Mouse (Mus musculus) liver, embryonic 14.5 days (tissue): ENCODE results near the gene 4933434E20Rik. TPM values are rescaled to one million over a fixed set of nuclear protein-coding genes. Genes with fewer than 3 reads are reported as not detected.

Experiments
- ATAC-seq: fragments of 200-750 bp; cut with Nextera tagmentation; 2 replicates; pipeline ENCODE4 v1.8.0; 2017; ENCODE audit warnings: moderate number of reproducible peaks, mild to moderate bottlenecking, moderate library complexity; ENCODE audit not compliant: insufficient read depth
- DNase-seq, 3 experiments: peaks; one replicate each; pipeline ENCODE4 v3.0.0-alpha.2; 2012 to 2013; ENCODE audit warnings: low read depth in 3 of 3, low spot score in 3 of 3
- H3K27ac ChIP-seq: fragments of 300-500 bp; sonication (generic); 2 replicates; pipeline ENCODE4 v1.5.1; 2014; ENCODE audit warnings: moderate library complexity, mild to moderate bottlenecking, control low read depth, inconsistent platforms
- H3K27me3 ChIP-seq: fragments of 300-500 bp; sonication (generic); 2 replicates; pipeline ENCODE4 v1.6.1; 2014; ENCODE audit warnings: mild to moderate bottlenecking, low read length, moderate library complexity; ENCODE audit not compliant: control insufficient read depth, insufficient read depth
- H3K36me3 ChIP-seq: fragments of 300-500 bp; sonication (generic); replicated peaks from 2 replicates; pipeline ENCODE4 v1.6.1; 2014; ENCODE audit warnings: low read depth; ENCODE audit not compliant: control insufficient read depth, insufficient read depth
- H3K4me1 ChIP-seq, 2 experiments: fragments of 200-500 bp in 1 of 2; fragments of 300-500 bp in 1 of 2; sonication (generic) in 1 of 2; replicated peaks; 2 replicates each; pipeline ENCODE4 v1.6.1; 2012 to 2014; ENCODE audit warnings: antibody characterized with exemption in 1 of 2, inconsistent platforms in 1 of 2, low read length in 1 of 2; ENCODE audit not compliant: control insufficient read depth in 2 of 2, insufficient read depth in 2 of 2
- H3K4me2 ChIP-seq: fragments of 300-500 bp; sonication (generic); 2 replicates; pipeline ENCODE4 v1.6.1; 2014; ENCODE audit warnings: low read depth, mild to moderate bottlenecking, control low read depth, moderate library complexity
- H3K4me3 ChIP-seq, 2 experiments: fragments of 200-500 bp in 1 of 2; fragments of 300-500 bp in 1 of 2; sonication (generic) in 1 of 2; 2 replicates each; pipeline ENCODE4 v1.5.1; 2012 to 2014; ENCODE audit warnings: low read depth in 2 of 2, low read length in 2 of 2, mild to moderate bottlenecking in 2 of 2, control low read depth in 1 of 2, inconsistent platforms in 1 of 2, moderate library complexity in 1 of 2; ENCODE audit not compliant: insufficient read depth in 1 of 2
- H3K9ac ChIP-seq: fragments of 300-500 bp; sonication (generic); replicated peaks from 2 replicates; pipeline ENCODE4 v1.6.1; 2014; ENCODE audit warnings: mild to moderate bottlenecking, control low read depth, moderate library complexity
- H3K9me3 ChIP-seq: fragments of 300-500 bp; sonication (generic); 2 replicates; pipeline ENCODE4 v1.6.1; 2016; ENCODE audit warnings: low read length, mixed read lengths; ENCODE audit not compliant: control insufficient read depth
- CTCF ChIP-seq: IDR thresholded peaks from 2 replicates; pipeline ENCODE4 v1.5.1; 2016; ENCODE audit warnings: antibody characterized with exemption, low read depth, control low read depth
- EP300 ChIP-seq: IDR thresholded peaks from 2 replicates; pipeline ENCODE4 v1.6.1; 2016; ENCODE audit warnings: antibody characterized with exemption, low read depth
- WGBS: fragments of 180-500 bp; shearing (Covaris S2); extraction: QIAGEN DNeasy Blood & Tissue Kit; methylation state at CpG from one replicate; pipeline ENCODE4 v1.1.7; 2014; ENCODE audit not compliant: insufficient replicate concordance; 5-methylcytosine and 5-hydroxymethylcytosine counted together
- polyA plus RNA-seq, 2 experiments: library from polyadenylated mRNA; depleted of rRNA in 1 of 2; stranded (reverse) in 1 of 2; unstranded in 1 of 2; fragments of >200 nt; fragmentation: Nextera tagmentation in 1 of 2; extraction: Ambion mirVana in 1 of 2; gene quantifications; 2 replicates each; pipeline versions ENCODE4 v1.2.1 to v1.2.3; 2012 to 2014

The 4933434E20Rik gene
- polyA plus RNA-seq, 2 experiments = 19.1 to 83.8 TPM

GRCm38 (mm10) chr3:90097928-90098327, 46.5 kb downstream of the 4933434E20Rik start:
- Histone ChIP-seq H3K4me2 (no peak overlapping the region), H3K9ac (no peak overlapping the region), H3K4me3 (no peak overlapping the region), H3K4me1 (no peaks in the 10 kb centered on the region), H3K27ac (no peak overlapping the region), H3K36me3 (peaks cover 14% of the 10 kb centered on the region), H3K27me3 (no peaks in the 10 kb centered on the region), H3K9me3 (no peaks in the 10 kb centered on the region)
- DNase-seq = no peak
- ATAC-seq = no peak
- TF ChIP-seq EP300 = no peak
- TF ChIP-seq CTCF = no peak
- 69% methylated on average over 5 of the region's 5 CpGs for WGBS

GRCm38 (mm10) chr3:90101010-90101409, 49.6 kb downstream of the 4933434E20Rik start:
- Histone ChIP-seq H3K4me1 (no peaks in the 10 kb centered on the region), H3K9ac (no peak overlapping the region), H3K9me3 (no peaks in the 10 kb centered on the region), H3K36me3 (peaks cover 11% of the 10 kb centered on the region), H3K27me3 (no peaks in the 10 kb centered on the region), H3K27ac (no peak overlapping the region), H3K4me3 (no peak overlapping the region), H3K4me2 (no peak overlapping the region)
- TF ChIP-seq EP300 (no peak), CTCF (no peak)
- WGBS = 66% methylated on average over 3 of the region's 3 CpGs
- DNase-seq (no peak), ATAC-seq (no peak)

- no peak overlapping the region for H3K9ac ChIP-seq
These were observed 50.2 kb downstream of the 4933434E20Rik start for GRCm38 (mm10) chr3:90101673-90102072.

GRCm38 (mm10) chr3:90102239-90102638, 50.8 kb downstream of the 4933434E20Rik start:
- WGBS = 61% methylated on average over 2 of the region's 2 CpGs
- ATAC-seq (no peak), DNase-seq (no peak)
- Histone ChIP-seq H3K9ac (no peak overlapping the region), H3K4me1 (no peaks in the 10 kb centered on the region), H3K36me3 (peaks cover 11% of the 10 kb centered on the region), H3K4me2 (no peak overlapping the region), H3K4me3 (no peak overlapping the region), H3K27me3 (no peaks in the 10 kb centered on the region), H3K27ac (no peak overlapping the region), H3K9me3 (no peaks in the 10 kb centered on the region)
- TF ChIP-seq CTCF = no peak
- TF ChIP-seq EP300 = no peak

More at GRCm38 (mm10) chr3:90101673-90102072, 50.2 kb downstream of the 4933434E20Rik start:
- H3K4me3 ChIP-seq = no peak overlapping the region
- H3K27ac ChIP-seq = no peak overlapping the region
- WGBS = 82% methylated on average over 2 of the region's 2 CpGs
- ATAC-seq = no peak
- no peaks in the 10 kb centered on the region for H3K27me3 ChIP-seq
- no peak for DNase-seq
- no peaks in the 10 kb centered on the region for H3K4me1 ChIP-seq
- no peak for TF ChIP-seq EP300
- TF ChIP-seq CTCF = no peak
- H3K4me2 ChIP-seq = no peak overlapping the region
- H3K36me3 ChIP-seq = peaks cover 11% of the 10 kb centered on the region
- H3K9me3 ChIP-seq = no peaks in the 10 kb centered on the region

- Histone ChIP-seq H3K27me3 (no peaks in the 10 kb centered on the region), H3K4me2 (no peak overlapping the region), H3K4me1 (no peaks in the 10 kb centered on the region), H3K27ac (no peak overlapping the region), H3K4me3 (no peak overlapping the region), H3K36me3 (peaks cover 11% of the 10 kb centered on the region), H3K9ac (no peak overlapping the region), H3K9me3 (no peaks in the 10 kb centered on the region)
- ATAC-seq (no peak), DNase-seq (no peak)
- 70% methylated on average over 2 of the region's 2 CpGs for whole genome bisulfite sequencing
- no peak for TF ChIP-seq EP300
- TF ChIP-seq CTCF = no peak
These were observed 51.7 kb downstream of the 4933434E20Rik start for GRCm38 (mm10) chr3:90103176-90103575.
